Mouse (Mus musculus) megakaryocyte-erythroid progenitor cell, adult 5-6 weeks (primary cell): ENCODE data around the gene Ep400. TPM values are rescaled to one million over a fixed set of nuclear protein-coding genes. Genes with fewer than 3 reads are reported as not detected.

Experiments used
- ATAC-seq: replicated peaks from 2 replicates; pipeline ENCODE4 v1.8.0; 2016; ENCODE audit warnings: mild to moderate bottlenecking, inconsistent platforms; ENCODE audit not compliant: severe bottlenecking, poor library complexity, low FRiP score, low TSS enrichment
- total RNA-seq, 2 experiments: library from RNA; stranded (forward) in 1 of 2; stranded (reverse) in 1 of 2; fragments of 200-1000, 215-1000 nt in 1 of 2; fragments of >200 nt in 1 of 2; fragmentation: Nextera tagmentation in 1 of 2; gene quantifications; 2 replicates each; pipeline ENCODE4 v1.2.3; 2014 to 2017

Ep400 gene
- total RNA-seq, 2 experiments from 2014 or later: 71.6 to 186 TPM

DNA sequence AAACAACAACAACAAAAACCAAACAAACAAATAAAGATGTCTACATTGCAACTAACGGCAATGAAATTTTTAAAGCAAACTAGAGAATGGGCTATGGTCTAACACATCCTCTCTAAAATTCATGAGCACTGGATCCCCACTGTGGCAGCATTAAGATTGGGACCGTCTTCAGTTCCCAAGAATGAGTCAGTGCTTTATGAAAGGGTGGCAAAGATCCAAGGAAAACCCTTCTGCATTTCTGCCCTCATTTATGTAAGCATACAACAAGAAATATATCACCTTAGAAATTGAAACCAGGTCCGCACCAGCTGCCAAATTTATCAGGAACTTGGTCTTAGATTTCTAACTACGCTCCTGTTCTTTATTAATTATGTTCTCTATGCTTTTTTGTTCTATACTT is 61.3 kb downstream of the Ep400 start:
- no peak for ATAC-seq

DNA sequence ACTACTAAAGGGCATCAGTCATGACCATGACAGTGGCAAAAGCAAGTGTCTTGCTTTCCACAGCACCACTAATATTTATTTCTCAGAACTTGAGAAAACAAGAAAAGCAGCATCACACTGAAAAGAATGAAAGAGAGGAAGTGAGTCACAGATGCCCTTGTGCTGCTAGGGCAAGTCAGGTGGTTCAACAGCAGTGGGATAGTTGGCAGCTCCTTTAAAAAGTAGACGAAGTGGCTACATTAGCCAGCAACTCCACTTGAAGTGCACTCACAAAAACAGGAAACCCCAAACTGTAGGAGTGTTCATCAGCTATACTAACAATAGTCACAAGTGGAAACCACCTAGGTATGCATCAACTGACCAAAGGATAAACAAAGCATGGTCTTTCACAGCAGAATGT is 66.5 kb downstream of the Ep400 start:
- ATAC-seq: no peak

DNA sequence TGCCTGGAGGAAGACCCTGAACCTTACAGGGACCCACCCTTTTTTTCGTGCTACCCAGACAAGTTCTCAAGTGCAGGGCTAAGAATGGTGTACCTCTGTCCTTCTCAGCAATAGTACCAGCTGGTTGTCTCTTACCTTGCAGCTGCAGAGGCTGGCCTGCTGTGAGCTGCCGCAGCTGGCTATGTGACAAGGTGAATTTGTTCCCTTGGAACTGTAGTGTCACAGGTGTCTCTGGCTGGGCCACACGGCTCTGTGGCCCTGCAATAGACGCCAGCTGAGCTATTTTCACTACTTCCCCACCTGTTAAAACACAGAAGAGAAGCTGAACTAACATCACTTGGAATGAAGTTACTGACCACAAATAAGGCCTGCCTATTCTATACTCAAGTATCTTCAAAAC is 71.9 kb downstream of the Ep400 start:
- no peak for ATAC-seq

DNA sequence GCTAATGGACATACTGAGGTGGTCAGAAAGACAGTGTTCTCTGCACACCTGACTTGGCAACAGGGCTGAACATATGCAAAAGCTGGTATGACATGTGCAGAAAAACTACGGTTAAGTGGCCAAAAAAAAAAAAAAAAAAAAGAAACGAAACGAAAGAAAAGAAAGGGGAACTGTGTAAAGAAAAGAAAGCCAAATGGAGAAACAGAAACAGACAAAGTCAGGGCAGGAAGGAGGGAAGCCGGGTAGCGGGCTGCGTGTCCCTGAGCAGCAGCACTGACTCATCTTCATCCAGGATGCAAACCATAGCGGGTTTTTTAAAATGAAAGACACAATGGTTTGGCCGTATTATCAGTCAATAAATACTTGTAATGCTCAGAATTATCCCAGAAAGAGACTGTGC is 88.5 kb downstream of the Ep400 start:
- no peak for ATAC-seq

DNA sequence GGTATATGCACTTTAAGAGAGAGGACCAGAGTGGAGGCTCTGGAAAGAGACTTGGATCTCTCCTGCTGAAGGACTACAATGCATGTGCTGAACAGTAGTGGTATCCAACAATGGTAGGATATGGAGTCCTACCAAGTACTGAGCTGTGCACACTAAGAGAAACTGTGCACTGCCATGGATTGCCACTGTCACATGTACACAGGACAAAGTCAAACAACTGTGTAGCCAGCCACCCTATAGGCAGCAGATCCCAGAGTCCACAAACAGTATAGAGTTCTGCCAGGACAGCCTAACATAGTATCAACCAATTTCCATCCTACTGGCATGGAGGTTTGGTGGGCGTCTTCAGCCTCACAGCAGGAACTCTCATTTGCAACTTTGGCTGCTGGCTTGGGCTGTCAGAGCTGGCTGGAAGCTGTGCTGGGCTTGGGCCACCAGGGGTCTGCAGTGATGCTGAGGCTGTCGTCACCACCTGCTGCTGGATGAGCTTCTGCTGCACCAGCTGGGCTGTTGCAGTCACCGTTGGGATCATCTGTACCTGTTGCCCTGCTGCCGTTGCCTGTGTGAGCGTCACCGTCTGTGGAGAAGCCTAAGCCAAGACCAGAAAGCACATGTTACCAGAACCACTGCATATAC is 104.9 kb downstream of the Ep400 start:
- ATAC-seq: no peak

DNA sequence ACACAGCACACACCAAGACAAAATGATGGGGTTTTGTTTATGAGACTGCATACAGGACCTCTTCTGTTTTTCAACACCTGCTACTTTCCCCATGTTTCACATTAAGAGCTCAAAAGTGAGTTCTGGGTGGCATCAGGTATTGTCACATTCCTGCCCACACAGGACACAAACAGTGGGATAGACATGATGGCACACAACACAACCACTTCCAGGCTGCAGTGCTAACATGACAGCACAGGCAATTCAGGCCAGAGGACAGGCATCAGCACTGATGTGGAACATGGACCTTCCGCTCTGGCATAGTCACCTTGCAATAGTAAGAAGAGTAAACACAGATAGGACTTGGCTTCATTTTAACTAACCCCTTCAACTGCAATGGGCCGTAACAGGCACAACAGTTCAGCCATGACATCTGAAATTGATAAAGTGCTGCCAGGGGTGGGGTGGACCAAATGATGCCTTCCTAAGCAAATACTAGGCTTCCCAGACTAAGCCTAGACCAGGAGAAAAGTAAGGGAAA is 105.7 kb downstream of the Ep400 start:
- ATAC-seq: no peak

DNA sequence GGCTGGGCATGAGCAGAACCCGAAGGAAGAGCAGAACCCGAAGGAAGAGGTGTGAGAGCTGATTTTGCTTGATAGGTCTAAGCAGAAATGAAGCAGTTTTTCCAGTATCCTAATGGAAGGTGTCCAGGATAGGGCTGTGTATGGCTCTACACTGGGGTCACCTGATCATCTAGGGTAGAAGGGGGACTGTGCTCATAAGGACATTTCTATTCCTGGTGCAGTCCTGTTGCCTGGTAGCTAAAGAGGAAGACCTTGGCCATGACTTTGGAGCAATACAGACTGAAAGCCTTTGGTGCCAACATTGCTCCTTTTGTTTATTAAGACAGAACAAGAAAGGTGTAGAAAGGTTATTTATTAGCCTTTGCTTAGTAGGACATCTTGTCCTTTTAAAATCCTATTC is 106.5 kb downstream of the Ep400 start:
- ATAC-seq: no peak

DNA sequence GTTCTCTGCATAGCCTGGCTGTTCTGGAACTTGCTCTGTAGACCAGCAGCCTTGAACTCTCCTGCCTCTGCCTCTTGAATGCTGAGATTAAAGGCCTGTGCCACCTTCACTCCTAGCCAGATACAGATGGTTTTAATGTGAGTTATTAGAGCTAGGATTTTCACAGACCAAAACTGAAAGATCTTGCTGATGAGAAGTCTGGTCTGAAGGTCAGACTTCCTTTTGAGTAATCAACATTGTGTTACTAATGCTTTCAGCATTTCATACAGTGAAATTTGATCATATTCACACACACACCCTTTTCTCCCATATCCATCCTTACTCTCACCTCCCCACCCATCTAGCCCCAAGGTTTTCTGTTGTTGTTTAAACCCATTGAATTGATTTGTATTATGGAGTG is 110.8 kb downstream of the Ep400 start:
- ATAC-seq: no peak

DNA sequence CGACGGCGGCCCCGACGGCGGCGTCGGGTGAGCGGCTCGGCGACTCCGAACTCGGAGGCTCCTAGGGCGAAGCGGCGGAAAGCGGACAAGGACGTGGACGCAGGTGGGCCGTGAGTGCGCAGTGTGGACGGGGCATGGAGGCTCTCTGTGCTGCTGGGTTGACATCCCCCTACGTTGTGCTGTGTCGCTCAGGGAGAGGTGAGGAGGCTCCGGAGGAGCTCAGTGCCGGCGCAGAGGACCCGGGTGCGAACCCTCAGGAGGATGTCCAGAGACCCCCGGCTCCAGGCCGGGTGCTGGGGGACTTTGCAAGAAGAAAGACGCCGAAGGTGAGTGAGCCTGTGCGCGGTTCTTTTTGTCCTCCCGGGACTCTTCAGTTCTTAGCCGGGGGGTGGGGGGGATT is 116.8 kb downstream of the Ep400 start:
- ATAC-seq: 0 out of 2 replicates have a peak, but pooled peaks have one; percentile 25

DNA sequence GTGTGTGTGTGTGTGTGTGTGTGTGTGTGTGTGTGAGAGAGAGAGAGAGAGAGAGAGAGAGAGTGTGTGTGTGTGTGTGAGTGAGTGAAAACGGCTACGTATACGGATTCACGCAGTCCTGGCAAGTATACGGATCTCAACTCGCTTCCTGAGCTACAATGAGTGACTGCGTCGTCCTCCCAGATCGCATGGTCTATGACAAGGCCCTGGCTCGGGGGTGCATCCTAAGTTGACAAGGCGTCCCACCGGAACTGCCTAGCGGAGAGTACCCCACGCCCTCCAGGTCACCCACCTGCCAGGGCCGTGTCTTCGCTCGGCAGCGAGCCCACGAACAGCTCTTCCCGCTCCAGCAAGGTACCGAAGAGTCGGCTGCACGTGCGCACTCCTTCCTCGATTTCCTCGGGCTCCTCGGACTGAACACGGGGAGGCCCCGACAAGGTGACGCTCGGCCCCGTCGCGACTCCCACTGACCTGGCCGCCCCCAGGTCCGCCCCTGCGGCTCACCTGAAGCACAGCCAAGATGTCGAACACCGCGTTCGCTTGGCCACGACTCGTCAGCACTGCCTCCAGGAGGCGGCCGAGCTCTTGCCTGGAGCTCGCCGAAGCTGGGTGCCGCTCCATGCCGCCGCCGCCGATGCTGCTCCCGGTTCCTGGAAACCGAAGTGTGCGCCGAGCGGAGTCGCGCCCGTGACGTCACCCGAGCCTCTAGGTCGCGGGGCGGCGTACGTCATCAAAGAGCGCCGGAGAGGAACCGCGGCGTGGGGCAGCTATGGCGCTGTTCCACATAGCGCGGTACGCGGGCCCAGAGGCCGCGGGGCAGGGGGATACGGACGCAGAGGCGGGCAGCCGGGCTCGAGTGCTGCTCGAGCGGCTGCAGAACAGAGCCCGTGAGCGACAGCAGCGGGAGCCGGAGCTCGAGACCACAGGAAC is 117.5 kb downstream of the Ep400 start, which contains the start of the genes Noc4l and Ddx51:
Gene Noc4l (minus strand): TSS at position 699 of the 930 bp plus-strand sequence.
Gene Ddx51 (plus strand): TSS at position 733 of the 930 bp plus-strand sequence.
- peak; percentile 50 for ATAC-seq

DNA sequence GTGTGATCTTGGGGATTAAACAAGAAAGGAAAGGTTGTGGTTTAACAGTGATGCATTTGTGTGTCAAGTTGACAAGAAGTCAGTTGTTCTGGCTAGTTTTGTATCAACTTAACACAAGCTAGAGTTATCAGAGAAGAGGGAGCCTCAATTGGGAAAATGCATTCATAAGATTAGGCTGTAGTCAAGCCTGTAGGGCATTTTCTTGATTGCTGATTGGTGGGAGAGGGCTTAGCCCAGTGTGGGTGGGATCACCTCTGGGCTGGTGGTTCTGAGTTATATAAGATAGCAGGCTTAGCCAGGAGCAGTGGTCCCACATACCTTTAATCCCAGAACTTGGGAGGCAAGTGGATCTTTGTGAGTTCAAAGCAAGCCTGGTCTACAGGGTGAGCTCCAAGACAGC is 124.1 kb downstream of the Ep400 start:
- ATAC-seq: peak; percentile 68

DNA sequence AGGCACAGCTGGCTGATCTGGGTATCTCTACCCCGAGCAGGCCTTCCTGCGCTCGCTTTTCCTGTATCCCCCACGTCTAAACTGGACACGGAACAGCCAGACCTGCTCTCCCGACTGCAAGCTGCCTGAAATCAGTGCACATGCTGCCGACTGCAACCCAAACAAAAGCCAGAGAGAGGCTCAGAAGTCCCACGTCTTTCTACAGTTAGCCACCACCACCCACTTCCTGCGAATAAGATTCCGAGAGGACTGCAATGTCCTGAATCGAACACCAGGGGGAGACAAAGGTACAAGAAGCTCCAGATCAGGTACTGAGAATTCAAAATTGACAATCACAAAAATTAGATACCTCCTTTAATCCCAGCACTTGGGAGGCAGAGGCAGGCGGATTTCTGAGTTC is 131.1 kb downstream of the Ep400 start:
- peak; percentile 80 for ATAC-seq

DNA sequence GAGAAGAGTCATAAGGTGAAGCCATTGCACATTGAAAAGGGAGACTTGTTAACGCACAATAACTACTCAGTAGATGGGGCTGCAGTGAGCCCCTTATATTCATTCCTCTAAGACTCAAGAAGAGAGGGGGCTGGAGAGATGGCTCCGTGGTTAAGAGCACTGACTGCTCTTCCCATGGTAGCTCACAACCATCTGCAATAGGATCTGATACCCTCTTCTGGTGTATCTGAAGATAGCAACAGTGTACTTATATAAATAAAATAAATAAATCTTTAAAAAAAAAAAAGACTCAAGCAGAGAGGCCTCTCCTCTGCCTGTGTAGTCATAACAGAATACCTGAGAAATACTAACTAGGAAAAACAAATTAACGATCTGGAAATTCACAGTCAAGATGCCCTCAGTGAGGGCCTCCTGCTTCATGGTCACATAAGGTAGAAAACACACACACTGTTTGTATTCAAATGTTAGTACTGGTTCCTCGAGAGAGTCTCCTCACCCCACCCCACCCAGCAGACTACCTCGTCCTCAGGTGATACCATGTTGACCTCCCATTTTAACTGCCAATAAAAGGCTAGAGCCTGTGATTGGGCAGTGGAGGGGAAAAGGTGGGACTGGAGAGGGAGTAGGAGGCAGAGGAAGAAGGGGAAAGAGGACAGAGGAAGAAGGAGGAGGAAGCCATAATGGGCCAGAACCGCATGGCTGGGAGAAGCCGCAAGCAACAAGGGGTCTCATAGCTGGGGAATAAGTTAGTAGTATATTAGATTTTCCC is 132.0 kb downstream of the Ep400 start:
- ATAC-seq: no peak

DNA sequence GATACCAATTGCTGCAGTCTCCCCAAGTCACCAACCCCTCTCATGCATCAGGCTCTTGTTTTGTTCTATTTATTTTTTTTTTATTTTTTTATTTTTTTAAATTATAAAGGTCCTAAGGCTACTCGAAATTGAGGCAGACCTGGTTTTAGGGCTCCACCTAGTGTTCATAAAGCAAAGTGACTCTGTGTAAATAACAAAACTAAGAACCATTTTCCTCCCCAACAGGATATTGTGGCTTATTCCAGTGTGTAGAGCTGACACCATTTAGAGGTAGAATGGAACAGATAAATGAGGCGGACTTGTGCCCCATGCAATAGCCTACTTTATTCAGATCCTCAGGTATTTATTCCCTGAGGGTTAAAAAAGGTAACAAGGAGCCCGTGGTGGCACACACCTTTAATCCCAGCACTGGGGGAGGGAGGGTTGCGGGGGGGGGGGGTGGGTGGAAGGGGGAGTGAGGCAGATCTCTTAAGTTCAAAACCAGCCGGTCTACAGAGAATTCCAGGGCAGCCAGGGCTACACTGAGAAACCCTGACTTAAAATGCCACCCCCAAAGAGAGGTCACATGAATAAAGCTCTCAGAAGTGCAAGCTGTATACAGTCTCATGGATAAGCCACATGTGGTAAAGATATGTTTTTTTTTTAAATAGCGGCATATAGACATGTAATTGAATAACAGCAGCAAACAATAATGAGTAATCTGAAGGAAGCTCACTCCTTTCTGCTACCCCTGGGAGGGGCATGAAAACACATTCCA is 134.4 kb downstream of the Ep400 start:
- peak; percentile 66 for ATAC-seq

DNA sequence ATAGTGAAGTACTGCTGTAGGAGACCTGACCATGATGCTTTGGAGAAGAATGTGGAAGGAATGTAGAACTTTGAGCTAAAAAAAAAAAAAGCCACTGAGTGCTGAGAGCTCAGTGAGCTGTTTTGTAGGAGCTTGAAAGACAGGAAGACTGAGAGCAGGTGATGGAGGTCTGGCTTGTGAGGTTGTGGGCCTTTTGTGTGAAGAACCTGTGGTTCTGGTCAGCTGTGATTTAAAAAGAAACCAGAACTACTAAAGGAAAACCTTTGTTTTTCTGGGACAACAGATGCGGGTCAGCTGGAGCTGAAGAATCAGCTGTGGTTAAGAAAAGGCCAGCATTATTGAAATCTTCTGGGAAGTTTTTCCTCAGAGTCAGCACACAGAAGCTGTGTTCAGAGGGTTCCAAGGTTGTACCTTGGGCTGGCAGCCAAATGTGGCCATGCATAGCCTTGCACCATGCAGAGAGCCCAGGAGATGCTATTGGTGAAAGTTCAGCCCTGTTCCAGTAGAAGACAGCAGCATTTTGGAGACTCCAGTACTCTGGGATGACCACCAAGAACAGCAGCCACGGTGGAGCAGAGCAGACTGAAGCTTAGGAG is 140.9 kb downstream of the Ep400 start:
- ATAC-seq: no peak

DNA sequence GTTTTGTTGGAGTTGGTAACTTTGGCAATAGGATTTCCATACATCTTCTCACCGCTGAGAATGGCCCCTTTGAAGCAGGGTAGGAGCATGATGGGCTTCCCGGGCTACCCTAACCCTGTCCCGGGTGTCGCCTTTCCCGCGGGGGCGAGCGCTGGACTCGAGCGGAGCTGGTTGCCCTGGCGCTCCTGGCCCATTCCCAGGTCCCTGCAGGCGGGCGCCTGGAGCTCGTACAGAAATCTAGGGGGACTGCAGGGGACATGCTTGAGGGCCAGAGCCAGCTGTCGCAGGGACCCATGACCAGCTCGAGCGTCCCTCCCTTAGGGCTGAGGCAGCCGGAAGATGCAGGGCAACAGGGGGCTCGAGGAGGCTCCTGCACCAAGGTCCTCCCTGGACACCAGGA is 142.4 kb downstream of the Ep400 start:
- no peak for ATAC-seq

DNA sequence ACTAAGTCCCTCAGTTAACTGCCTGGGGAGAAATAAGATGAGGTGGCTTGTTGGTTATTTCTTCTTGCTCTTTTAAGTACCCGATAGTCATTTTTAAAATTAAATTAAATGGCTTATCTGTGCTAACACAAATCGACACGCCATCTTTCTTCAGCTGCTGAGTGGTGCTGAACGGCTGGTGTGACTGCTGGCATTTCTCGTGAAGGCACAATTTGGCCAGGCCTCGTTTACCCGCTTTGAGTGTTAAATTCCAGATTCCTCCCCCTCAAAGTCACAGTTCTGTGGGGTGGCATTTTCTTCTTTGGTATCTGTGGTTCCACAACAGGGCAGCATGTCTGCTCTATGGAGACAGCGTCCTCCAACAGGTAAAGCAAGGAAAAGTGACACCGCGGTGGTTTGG is 143.2 kb downstream of the Ep400 start:
- no peak for ATAC-seq

DNA sequence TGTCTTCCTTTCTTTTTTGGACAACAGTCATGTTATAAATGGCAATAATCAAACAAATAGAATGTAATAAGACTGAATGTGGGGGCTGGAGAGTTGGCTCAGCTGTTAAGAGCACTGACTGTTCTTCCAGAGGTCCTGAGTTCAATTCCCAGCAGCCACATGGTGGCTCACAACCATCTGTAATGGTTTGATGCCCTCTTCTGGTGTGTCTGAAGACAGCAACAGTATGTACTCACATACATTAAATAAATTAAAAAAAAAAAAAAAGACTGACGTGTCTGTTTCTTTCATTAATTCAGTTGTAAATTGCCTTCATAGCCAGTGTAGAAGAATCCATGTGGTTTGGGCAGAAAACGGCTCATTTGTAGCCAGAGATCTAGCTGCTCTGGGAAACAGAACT is 146.2 kb downstream of the Ep400 start:
- ATAC-seq: no peak

DNA sequence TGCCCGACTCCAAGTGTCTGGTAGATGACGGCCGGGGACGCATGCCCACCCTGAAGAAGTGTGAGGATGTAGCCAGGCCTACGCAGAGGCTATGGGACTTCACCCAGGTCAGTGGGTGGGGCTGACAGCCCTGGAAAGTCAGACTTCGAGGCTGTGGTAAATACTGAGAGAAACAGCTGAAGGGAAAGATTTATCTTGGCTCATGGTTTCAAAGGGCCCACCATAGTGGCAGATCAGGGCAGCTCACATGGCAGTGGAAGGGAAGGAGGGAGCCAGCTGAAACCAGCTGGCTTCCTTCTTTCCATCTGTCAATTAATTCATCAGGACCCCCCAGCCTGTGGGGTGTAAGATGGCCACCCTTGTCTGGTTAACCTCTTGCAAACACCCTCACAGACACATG is 151.3 kb downstream of the Ep400 start:
- ATAC-seq: no peak
